Mouse (Mus musculus) stomach, embryonic 14.5 days (tissue): ENCODE measurements around the gene Apobec1. TPM values are rescaled to one million over a fixed set of nuclear protein-coding genes. Genes with fewer than 3 reads are reported as not detected.
"Not testable (repeated sequence)": the region's sequence is repeated elsewhere in the genome, so short reads cannot be mapped to it uniquely, and the experiment has no call there.

ENCODE experiments used
- ATAC-seq: fragments of 200-750 bp; cut with Nextera tagmentation; 2 replicates; pipeline ENCODE4 v1.8.0; 2017; ENCODE audit warnings: low read depth, moderate TSS enrichment; ENCODE audit not compliant: insufficient number of reproducible peaks, insufficient read depth, low FRiP score
- H3K27ac ChIP-seq: fragments of 300-500 bp; sonication (generic); 2 replicates; pipeline ENCODE4 v1.5.1; 2014; ENCODE audit warnings: mild to moderate bottlenecking, low read length, moderate library complexity, mixed read lengths
- H3K27me3 ChIP-seq: fragments of 300-500 bp; sonication (generic); 2 replicates; pipeline ENCODE4 v1.6.1; 2014; ENCODE audit warnings: low read length, control low read depth, mixed read lengths; ENCODE audit not compliant: control insufficient read depth, insufficient read depth
- H3K36me3 ChIP-seq: fragments of 300-500 bp; sonication (generic); 2 replicates; pipeline ENCODE4 v1.6.1; 2014; ENCODE audit warnings: mild to moderate bottlenecking, control low read depth, low read length, moderate library complexity, mixed read lengths; ENCODE audit not compliant: control insufficient read depth, insufficient read depth
- H3K4me1 ChIP-seq: fragments of 300-500 bp; sonication (generic); 2 replicates; pipeline ENCODE4 v1.6.1; 2014; ENCODE audit warnings: low read length, control low read depth, mixed read lengths; ENCODE audit not compliant: control insufficient read depth, insufficient read depth
- H3K4me2 ChIP-seq: fragments of 300-500 bp; sonication (generic); replicated peaks from 2 replicates; pipeline ENCODE4 v1.6.1; 2014; ENCODE audit warnings: low read depth, low read length, control low read depth
- H3K4me3 ChIP-seq: fragments of 300-500 bp; sonication (generic); 2 replicates; pipeline ENCODE4 v1.5.1; 2014; ENCODE audit warnings: low read depth, low read length, control low read depth
- H3K9ac ChIP-seq: fragments of 300-500 bp; sonication (generic); replicated peaks from 2 replicates; pipeline ENCODE4 v1.6.1; 2014; ENCODE audit warnings: low read depth, mild to moderate bottlenecking, control low read depth, low read length, moderate library complexity, mixed read lengths
- H3K9me3 ChIP-seq: fragments of 300-500 bp; sonication (generic); 2 replicates; pipeline ENCODE4 v1.6.1; 2016; ENCODE audit warnings: low read depth, low read length, control low read depth; ENCODE audit not compliant: control insufficient read depth
- WGBS: fragments of 180-500 bp; shearing (Covaris S2); extraction: QIAGEN DNeasy Blood & Tissue Kit; methylation state at CpG from one replicate; pipeline ENCODE4 v1.1.7; 2014; 5-methylcytosine and 5-hydroxymethylcytosine counted together
- polyA plus RNA-seq: library from polyadenylated mRNA; unstranded; fragments of >200 nt; fragmentation: Nextera tagmentation; extraction: Ambion mirVana; gene quantifications from 2 replicates; pipeline ENCODE4 v1.2.1, GENCODE M21; 2014

Apobec1 gene
- polyA plus RNA-seq, 1 experiment from 2014 or later, result 3.9 TPM

DNA sequence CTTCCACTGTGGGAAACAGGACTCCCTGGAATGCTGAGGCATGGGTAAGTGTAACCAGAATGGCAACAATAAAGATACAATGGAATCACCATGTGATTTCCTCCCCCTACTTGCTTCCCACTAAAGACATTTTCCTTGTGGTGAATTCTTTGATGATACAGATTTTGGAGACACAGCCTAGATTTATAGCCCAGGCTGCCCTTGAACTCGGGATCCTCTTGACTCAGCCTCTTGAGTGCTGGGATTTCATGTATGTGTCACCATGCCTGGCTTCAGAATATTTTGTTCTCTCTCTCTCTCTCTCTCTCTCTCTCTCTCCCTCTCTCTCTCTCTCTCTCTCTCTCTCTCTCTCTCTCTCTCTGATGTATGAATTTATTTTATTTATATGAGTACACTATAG, 23.2 kb downstream of the Apobec1 start:
- no peak overlapping the region for H3K4me3 ChIP-seq
- no peak for ATAC-seq
- H3K36me3 ChIP-seq, result no peaks in the 10 kb centered on the region
- H3K4me2 ChIP-seq, result no peak overlapping the region
- H3K9me3 ChIP-seq, result no peaks in the 10 kb centered on the region
- H3K9ac ChIP-seq, result no peak overlapping the region
- no peaks in the 10 kb centered on the region for H3K4me1 ChIP-seq
- 88% methylated on average over 1 of the region's 1 CpGs for WGBS
- no peak overlapping the region for H3K27ac ChIP-seq
- H3K27me3 ChIP-seq, result no peaks in the 10 kb centered on the region

DNA sequence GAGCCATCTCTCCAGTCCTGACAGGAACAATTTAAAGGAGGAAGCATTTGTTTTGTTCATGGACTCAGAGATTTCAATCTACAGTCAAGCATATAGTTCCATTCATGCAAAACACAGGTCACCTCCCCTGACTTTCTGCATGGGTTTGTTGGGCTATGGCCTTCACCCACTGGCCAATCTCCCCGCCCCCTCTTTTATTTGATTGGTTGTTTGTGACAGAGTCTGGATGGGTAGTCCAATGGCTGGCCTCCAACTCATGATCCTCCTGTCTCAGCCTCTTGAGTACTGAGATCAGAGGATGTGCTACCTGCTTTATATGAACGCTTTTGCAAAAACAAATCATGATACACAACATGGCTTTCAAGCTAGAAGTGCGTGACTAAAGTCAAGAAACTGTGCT, 25.2 kb downstream of the Apobec1 start:
- Histone ChIP-seq H3K9ac (no peak overlapping the region), H3K9me3 (no peaks in the 10 kb centered on the region), H3K4me3 (no peak overlapping the region), H3K4me2 (no peak overlapping the region), H3K27ac (no peak overlapping the region), H3K27me3 (no peaks in the 10 kb centered on the region), H3K36me3 (no peaks in the 10 kb centered on the region), H3K4me1 (no peaks in the 10 kb centered on the region)
- WGBS, result 88% methylated on average over 3 of the region's 3 CpGs
- ATAC-seq, result no peak

DNA sequence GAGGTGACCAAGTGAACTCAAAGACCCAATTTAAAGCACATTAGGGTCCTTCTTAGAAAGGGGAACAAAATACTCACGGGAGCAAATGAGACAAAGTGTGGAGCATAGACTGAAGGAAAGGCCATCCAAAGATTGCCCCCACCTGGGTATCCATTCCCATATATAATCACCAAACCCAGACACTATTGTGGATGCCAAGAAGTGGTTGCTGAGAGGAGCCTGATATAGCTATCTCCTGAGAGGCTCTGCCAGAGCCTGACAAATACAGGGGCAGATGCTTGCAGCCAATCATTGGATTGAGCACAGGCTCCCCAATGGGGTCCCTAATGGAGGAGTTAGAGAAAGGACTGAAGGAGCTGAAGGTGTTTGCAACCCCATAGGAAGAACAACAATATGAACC, 27.2 kb downstream of the Apobec1 start:
- not testable (repeated sequence) for H3K4me3 ChIP-seq, H3K4me2 ChIP-seq, H3K9ac ChIP-seq, H3K27ac ChIP-seq, H3K27me3 ChIP-seq, H3K36me3 ChIP-seq, H3K9me3 ChIP-seq, H3K4me1 ChIP-seq, ATAC-seq
- 85% methylated on average over 1 of the region's 1 CpGs for WGBS

DNA sequence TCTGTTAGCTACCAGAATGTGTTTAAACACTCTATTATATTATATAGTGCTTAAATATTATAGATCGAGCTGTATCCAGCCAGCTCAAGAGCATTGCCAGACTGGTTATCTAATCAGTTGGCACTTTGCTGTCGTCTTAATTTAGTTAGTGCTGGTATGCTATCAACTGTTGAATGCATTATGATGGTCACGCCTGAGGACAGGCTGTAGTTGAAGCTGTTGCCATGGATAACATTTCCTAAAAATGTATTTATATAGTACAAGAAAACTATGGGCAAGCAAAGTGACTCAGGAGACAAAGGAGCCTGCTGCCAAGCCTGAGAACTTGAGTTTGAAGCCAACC, 30.7 kb downstream of the Apobec1 start:
- Histone ChIP-seq H3K4me3 (no peak overlapping the region), H3K4me2 (no peak overlapping the region)

DNA sequence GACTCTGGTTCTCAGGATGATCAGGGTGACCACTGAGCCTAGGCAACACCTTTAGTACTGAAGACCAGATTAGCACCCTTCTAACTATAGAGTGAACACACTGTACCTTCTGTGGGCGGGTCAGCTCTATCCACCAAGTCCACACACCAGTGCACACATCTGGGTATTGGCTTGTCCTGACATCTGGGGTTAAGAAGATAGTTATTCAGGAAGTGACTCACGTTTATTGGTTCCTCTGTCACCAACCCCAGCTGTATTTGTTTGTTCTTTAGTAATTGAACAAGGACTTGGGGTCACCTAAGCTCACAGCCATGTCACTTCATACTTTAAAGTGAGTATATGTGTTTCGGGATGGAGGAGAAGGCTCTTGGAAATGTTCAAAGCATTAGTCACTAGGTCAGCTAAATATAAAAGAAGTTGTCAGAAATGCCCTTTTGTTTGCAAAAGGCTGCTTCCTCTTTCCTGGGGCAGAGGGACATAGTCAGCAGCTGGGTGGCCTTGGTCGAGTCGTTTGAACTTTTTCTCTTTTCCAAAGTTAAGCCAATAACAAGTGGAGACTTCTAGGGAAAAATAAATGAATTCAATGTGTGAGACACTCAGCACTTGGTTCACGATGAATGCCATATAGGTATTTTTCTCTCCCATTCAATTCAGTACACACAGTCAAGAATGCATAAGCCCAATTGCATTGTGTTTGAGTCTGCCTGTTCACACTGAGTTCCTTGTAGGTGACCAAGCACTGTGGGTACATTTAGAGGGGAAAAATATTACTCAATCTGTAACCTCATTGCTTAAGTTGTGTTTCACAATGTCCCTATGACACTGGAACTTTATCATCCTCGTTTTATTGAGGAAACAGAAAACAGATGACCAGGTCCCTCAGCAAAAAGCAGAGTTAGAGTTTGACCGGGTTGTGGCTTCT, 31.3 kb downstream of the Apobec1 start:
- H3K36me3 ChIP-seq, result no peaks in the 10 kb centered on the region
- H3K4me1 ChIP-seq, result no peaks in the 10 kb centered on the region
- no peak overlapping the region for H3K27ac ChIP-seq
- no peaks in the 10 kb centered on the region for H3K9me3 ChIP-seq
- H3K4me3 ChIP-seq, result no peak overlapping the region
- no peak overlapping the region for H3K4me2 ChIP-seq
- no peak overlapping the region for H3K9ac ChIP-seq
- H3K27me3 ChIP-seq, result no peaks in the 10 kb centered on the region
- ATAC-seq, result no peak
- WGBS, result 47% methylated on average over 8 of the region's 8 CpGs

More for the DNA sequence above, 30.7 kb downstream of the Apobec1 start:
- Histone ChIP-seq H3K27me3 (no peaks in the 10 kb centered on the region), H3K9ac (no peak overlapping the region), H3K9me3 (no peaks in the 10 kb centered on the region), H3K4me1 (no peaks in the 10 kb centered on the region), H3K27ac (no peak overlapping the region), H3K36me3 (no peaks in the 10 kb centered on the region)
- 72% methylated on average over 3 of the region's 3 CpGs for WGBS
- no peak for ATAC-seq

DNA sequence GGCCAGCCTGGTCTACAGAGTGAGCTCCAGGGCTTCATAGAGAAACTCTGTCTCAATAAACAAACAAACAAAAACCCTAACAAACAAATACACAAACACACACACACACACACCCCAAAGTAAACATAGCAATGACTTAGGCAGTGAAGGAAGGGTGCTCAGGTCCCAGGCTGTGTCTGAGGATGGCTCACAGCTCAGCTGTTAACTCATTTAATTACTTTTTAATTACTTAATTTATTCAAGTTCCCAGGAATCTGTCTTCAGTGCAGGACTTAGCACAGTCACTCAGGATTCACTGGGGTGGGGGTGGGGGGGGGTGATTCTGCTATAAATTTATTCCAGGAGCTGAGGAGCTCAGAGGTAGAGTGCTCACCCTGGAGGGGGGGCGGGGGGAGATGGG, 32.5 kb downstream of the Apobec1 start:
- no peak for ATAC-seq
- Histone ChIP-seq H3K27me3 (no peaks in the 10 kb centered on the region), H3K36me3 (no peaks in the 10 kb centered on the region), H3K4me2 (no peak overlapping the region), H3K27ac (no peak overlapping the region), H3K4me1 (no peaks in the 10 kb centered on the region), H3K9me3 (no peaks in the 10 kb centered on the region), H3K9ac (no peak overlapping the region), H3K4me3 (no peak overlapping the region)
- 93% methylated on average over 1 of the region's 1 CpGs for WGBS

DNA sequence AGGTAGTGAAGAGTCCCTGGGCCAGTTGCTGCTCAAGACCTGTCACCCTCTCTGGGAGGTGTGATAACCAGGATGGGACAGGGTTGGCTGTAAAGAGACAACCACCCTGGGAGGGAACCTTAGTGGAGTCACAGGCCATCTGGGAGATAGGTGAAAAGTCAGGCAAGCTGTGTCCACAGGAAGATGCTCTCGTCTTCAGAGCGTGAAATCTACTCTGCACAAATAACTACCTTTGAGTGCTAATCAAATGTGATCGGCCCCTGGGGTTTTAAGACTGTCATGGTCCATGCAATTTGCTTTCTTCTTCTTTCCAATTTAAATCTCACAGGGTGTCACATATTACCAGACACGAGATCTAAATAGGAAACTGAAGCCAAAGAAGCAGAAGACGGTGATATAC, 33.1 kb downstream of the Apobec1 start:
- H3K27ac ChIP-seq, result no peak overlapping the region
- H3K4me3 ChIP-seq, result no peak overlapping the region
- no peaks in the 10 kb centered on the region for H3K27me3 ChIP-seq
- H3K4me2 ChIP-seq, result no peak overlapping the region
- 76% methylated on average over 5 of the region's 5 CpGs for WGBS
- ATAC-seq, result no peak
- H3K9me3 ChIP-seq, result no peaks in the 10 kb centered on the region
- no peaks in the 10 kb centered on the region for H3K36me3 ChIP-seq
- no peaks in the 10 kb centered on the region for H3K4me1 ChIP-seq
- H3K9ac ChIP-seq, result no peak overlapping the region

DNA sequence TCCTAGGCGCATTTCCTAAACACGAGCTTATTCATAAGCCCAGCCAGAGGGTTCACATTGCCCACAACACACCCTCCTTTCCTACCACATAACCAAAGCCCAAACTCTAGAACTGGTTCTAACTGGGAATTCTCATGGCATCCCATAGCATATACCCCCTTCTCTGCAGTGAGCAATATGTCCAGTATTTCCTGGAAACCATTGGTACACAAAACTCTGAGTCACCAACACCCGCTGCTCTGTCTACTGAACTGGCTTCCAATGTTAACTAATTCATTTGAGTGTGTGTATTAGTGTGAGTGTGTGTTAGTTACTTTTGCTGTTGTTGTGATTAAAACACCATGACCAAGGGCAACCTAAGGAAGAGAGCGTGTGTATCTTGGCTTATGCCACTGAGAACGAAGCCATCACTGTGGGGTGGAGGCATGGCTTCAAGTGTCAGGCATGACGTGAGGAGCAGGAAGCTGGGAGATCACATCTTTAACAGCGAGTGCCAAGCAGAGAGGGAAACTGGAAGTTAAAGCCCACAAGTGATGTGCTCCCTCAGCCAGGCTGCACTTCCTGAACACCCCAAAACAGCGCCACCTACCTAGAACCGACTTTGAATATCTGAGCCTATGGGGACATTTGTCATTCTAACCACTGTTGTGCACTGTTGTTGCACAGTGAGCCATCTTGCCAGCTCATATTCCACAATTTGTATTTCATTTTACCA, 37.0 kb downstream of the Apobec1 start:
- no peak overlapping the region for H3K4me3 ChIP-seq
- WGBS, result 89% methylated on average over 9 of the region's 9 CpGs
- no peak for ATAC-seq
- no peak overlapping the region for H3K27ac ChIP-seq
- no peak overlapping the region for H3K9ac ChIP-seq
- H3K4me1 ChIP-seq, result no peaks in the 10 kb centered on the region
- H3K36me3 ChIP-seq, result no peaks in the 10 kb centered on the region
- no peaks in the 10 kb centered on the region for H3K9me3 ChIP-seq
- H3K27me3 ChIP-seq, result no peaks in the 10 kb centered on the region
- no peak overlapping the region for H3K4me2 ChIP-seq
